Mouse (Mus musculus) kidney, postnatal 10 days (tissue): ENCODE measurements around the gene Pcyox1.
"Not testable (repeated sequence)": the region's sequence is repeated elsewhere in the genome, so short reads cannot be mapped to it uniquely, and the experiment has no call there.

Experiments used
- DNase-seq: peaks from one replicate; pipeline ENCODE4 v3.0.0; 2021; ENCODE audit warnings: mixed read lengths

Gene Pcyox1

DNA sequence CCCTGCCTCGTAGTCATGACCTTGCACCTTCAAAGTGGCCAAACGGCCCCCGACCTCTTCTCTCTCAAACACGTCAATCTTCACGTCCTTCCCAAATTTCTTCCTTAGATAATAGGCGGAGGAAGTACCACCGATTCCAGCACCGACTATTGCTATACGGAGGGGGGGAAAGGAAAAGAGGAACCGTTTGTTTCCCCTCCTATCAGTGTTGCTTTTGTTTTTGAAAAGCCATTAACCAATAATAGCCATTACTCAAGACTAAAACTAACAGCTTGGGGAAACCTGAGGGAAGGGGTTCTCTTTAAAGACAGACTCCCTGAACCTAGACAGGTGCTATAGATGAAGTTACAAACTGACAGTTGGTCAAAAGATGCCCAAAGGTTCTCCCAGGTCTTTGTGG, 985 bp downstream of the Pcyox1 start:
- DNase-seq: no peak

DNA sequence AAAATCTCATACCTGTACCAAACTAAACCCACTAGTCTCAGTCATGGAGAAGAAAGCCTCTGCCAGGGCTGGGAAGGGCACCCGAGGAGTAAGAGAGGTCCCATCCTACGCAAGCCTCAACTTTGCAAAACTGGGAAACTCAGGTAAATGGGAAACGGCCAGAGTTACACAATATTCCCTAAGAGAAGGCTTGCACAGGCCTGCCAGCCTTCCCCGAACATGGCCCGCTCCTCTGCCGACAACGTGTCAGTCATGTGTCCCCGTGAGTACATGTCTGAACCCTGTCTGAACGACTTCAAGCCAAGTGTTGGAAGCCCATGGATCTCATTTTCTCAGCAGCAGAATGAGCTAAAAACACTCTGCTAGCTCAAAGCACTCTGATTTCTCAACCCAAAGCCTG, 1.9 kb downstream of the Pcyox1 start:
- DNase-seq: no peak

DNA sequence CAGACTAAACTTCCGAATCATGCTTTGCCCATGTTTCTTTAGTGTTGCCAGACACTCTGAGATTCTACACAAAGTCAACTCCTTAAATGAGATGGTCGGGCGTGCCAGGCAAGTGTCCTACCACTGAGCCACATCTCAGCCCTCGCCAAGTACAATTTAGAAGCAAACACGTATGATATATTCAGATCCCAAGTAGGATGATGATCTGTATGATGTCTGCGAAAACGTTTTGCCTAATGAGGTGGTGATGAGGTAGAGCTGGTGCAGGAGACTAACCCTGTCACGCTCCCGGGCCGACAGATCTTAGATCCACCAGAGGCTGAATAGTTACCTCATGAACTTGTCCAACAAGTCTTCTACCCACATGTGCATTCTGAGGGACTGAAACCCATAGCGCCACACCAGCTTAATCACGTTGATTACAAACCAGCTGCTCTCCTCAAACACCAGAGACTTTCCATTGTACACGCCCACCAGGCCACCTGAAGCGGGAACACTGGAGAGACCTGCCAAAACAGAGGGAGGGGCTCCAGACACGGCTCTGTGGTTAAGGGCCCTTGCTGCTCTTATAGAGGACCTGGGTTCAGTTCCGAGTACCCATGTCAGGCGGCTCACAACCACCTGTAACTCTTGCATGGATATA, 2.8 kb downstream of the Pcyox1 start:
- no peak for DNase-seq

GRCm38 (mm10) chr6:86393187-86393586, 3.8 kb downstream of the Pcyox1 start:
- no peak for DNase-seq

DNA sequence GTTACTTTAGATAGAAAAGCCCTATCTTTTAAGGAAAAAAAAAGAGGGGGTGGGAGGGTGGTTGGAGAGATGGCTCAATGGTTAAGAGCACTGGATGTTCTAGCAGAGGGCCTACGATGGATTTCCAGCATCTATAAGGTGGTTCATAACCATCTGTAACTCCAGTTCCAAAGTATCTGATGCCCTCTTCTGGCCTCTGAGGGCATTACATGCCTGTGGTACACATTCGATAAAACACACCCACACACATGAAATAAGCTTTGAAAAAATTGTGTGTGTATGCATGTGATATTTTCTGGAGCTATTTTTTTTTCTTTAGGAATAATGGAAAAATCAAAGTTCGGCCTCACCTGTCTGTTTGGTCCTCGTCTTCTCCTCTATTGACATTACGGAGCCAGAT, 5.6 kb downstream of the Pcyox1 start:
- no peak for DNase-seq

- peak; percentile 34 for DNase-seq
These were observed 8.5 kb downstream of the Pcyox1 start for GRCm38 (mm10) chr6:86388461-86388860.

- DNase-seq: peak; percentile 69
These were observed 9.6 kb downstream of the Pcyox1 start for GRCm38 (mm10) chr6:86387313-86387712.

DNA sequence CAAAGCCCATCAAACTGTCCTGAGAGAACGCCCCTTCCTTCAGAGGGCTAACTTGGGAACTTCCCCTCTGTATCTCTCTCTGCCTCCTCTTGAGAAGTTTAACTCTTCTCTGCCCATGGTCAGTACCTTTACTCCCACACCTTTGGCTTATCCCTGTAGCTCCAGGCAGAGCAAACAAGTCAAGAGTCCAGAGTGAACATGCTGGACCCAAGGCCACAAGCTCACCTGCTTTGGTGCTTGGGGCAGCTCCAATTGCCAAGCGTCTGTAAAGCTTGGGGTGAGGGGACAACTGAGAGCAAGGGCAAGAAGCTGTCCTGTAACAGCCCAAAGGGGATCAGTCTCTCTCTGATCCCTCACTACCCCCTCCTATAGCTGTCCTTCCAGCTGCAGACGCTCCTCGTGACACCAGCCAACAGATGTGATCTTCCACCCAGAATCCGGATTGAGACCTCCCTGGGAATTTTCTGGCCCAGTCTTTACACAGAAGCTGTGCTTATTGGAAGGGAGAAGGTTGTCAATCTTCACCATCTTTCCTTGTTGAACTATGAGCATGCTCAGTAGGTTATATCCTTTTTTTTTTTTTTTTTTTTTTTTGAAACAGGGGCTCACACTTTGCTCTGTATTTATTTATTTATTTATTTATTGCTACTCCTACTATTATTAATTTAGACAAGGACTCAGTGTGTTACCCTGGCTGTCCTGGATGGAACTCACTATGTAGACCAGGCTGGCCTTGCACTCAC, 11.4 kb downstream of the Pcyox1 start:
- DNase-seq: no peak

DNA sequence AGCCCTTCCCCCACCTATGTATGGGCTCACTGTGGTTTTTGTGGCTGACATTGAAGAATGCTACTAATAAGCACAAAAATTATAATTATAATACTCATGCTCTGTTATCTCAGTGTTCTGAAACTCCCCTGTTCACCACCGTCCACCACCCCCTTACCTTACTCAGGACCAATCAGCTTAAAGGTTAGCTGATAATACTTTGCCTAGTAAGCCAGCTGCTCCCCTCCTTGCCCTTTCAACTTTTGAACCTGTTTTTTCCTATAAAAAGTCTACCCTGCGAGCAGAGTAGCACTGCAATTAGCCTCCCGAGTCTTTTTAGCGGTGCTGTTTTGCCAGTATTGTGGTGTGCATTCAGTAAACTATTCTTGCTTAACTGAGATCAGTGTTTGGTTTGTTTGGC, 12.3 kb downstream of the Pcyox1 start:
- no peak for DNase-seq

GRCm38 (mm10) chr6:86383370-86383769, 13.6 kb downstream of the Pcyox1 start:
- no peak for DNase-seq

DNA sequence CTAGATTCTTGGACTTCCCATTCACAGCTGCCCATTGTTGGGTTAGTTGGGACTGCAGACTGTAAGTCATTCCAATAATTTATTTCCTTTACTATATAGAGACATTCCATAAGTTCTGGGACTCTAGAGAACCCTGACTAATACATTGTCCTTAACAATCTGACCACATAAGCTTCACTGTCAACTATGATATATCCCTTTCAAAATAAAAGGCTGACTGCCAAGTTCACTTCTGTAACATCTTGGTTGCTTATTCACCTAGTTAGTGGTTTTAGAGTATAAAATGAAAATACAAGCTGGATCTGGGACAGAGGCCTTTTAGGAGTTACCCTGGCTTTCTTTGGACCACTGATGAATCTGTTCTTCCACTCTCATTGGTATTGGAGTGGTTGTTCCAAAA, 14.4 kb downstream of the Pcyox1 start:
- DNase-seq: no peak

DNA sequence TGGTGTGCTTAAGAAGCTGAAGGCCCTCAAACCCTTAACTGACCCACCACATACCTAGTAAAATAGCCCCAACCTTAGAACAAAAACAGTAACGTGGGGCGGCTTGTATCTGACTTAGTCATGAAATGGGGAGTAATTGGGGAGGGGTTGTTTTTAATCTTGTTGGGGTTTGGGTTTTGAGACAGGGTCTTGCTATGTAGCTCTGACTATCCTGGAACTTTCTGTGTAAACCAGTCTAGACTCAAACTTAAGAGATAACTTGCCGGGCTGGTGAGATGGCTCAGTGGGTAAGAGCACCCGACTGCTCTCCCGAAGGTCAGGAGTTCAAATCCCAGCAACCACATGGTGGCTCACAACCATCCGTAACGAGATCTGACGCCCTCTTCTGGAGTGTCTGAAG, 16.8 kb downstream of the Pcyox1 start:
- not testable (repeated sequence) for DNase-seq

DNA sequence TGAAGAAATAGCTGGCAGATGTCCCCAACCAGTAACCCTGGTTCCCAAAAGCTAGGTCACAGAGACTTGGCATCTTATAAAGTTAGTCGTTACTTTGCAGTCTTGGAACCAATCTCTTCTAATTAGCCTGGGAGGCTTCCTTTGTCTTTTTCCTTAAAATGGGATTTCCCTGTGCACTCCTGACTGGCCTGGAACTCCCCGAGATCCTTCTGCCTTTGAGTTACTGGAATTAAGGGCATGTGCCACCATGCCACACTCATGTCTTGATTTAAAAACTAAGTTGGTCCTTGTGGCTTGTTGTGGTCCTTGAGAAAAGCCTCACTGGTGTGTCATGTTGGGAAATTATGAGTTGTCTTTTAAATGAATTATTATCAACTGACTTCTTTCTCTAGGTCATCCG, 18.6 kb downstream of the Pcyox1 start:
- DNase-seq: no peak

DNA sequence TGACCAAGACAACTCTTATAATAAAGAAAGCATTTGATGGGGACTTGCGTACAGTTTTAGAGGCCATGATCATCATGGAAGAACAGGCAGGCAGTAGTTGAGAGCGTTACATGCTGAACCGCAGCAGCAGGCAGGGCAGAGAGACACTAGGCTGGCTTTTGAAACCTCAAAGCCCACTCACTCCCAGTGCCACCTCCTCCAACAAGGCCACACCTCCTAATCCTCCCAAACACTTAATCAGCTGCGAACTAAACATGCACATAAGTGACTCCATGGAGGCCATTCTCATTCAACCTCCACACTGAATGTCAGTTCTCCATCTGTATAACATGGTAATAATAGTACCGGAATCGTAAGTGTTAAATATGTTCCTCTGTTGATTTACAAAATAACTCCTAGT, 23.4 kb downstream of the Pcyox1 start:
- no peak for DNase-seq

DNA sequence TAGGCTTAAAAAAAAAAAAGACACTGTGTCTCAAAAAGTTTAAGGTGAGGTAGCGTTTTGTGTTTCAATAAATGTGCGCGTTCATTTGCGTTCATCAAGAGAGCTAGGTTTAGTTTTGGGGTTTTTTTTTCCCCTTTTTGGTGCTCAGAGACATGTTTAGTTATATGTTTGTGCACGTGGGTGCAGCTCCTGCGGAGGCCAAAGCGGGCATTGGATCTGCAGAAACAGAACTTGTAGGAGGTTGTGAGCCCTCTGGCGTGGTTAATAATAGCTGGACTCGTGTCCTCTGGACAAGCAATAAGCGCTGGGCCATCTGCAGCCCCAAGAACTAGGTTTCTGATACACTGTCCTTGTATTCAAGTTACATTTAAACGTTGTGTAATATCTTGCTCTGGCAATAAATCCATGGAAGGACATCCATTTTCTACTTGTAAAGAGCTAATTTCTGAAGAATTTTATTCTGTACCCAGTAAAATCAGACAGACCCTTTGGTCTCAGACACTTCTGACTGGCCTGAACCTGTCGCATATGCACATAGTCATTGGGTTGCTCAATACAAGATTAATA, 24.9 kb downstream of the Pcyox1 start:
- no peak for DNase-seq

- peak; percentile 97 for DNase-seq
These were observed 25.5 kb downstream of the Pcyox1 start for GRCm38 (mm10) chr6:86371340-86371911.

- no peak for DNase-seq
These were observed 26.1 kb downstream of the Pcyox1 start, which contains the start of gene Snrpg for GRCm38 (mm10) chr6:86370764-86371339. Snrpg (plus strand) TSS chr6:86371304.

DNA sequence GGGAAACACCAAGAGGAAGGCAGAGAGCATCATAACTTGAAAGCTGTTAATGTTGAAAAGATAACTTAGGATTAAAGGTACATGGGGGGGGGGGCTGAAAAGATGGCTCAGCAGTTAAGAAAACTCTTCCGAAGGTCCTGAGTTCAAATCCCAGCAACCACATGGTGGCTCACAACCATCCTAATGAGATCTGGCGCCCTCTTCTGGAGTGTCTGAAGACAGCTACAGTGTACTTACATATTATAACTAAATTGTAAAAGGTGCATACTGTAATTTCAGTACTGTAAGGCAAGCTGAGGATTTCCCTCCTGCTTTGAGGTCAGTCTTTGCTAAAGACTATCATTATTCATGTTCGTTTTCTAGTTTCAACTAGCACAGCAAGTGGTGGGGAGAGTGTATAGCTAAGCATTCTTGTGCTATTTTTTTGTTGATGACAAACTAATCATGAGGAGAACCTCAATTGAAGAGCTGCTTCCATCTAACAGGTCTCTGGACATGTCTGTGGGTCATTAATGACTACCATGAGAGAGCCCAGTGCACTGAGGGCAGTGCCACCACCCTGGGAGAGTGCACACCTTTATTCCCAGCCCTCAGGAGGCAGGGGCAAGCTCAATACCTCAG, 26.8 kb downstream of the Pcyox1 start:
- DNase-seq: no peak

GRCm38 (mm10) chr6:86368479-86368878, 28.5 kb downstream of the Pcyox1 start:
- no peak for DNase-seq

- no peak for DNase-seq
These were observed 30.1 kb downstream of the Pcyox1 start for GRCm38 (mm10) chr6:86366853-86367249.

DNA sequence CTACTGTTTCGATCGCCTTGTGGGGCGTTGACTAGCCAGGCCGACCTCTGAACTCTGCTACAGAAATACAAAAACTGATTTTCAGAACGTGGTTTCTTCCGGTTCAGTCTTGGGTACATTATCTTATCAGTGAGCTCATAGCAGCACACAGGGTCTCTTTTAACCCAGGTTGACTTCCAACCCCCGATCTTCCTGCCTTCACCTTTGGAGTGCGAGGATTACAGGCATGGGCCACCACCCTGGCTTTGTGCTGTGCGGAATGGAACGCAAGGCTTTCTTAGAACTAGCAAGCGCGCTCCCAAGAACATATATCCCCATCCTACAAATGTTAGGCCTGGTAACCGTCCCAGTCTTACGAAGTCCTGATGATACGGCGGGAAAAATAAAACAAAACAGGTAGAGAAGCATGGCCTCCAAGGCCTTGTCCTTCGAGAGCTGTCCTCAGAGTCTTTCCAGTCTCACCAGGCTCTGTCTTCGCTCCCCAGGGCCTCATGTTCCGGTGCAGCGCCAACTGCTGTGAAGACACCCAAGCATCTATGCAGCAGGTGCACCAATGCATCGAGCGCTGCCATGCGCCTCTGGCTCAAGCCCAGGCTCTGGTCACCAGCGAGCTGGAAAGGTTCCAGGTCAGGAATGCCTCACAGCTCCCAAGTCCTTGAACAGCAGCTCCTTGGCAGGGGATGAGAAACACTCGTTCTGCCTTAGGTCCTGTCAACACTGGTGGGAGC, 30.7 kb downstream of the Pcyox1 start:
- peak; percentile 73 for DNase-seq

DNA sequence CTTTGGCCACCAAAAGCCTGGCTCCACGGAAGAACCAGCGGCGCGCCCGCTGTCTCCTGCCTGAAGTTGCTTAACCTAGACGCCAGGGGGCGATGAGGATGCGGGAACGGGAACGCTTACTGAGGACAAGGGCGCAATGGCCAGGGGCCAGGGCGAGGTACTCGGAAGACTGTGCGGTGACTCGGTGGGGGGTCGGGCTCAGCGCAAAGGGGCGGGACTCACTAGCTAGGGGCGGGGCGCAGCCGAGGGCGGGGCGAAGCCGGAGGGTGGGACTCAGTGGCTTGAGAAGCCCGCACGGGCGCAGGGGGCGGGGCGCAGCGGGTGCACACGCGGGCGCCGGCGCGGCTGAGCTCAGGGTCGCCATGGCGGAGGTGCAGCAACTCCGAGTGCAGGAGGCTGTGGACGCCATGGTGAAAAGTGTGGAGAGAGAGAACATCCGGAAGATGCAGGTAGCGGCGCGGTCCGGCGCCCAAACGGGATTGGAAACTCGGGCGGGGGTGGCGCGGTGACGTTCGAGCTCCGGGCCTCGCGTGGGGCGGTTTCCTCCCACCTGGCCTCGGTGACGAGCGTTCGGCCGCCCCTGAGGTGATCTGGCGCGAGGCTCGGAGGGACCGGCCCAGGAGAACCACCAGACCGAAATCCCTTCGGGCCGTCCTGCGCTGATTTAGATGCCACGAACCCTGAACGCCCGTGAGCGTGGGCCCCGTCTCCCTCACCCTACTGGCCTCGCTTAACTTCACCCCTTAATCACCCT, 31.4 kb downstream of the Pcyox1 start, which contains the start of gene Fam136a:
Fam136a (plus strand) TSS at position 276 of the 754 bp plus-strand sequence.
- DNase-seq: peak; percentile 97
